ENCODE assay signal across 17 mouse cellular contexts in genomic region chr12:41185060-41185459, GRCm38 (mm10).
"Had no signal": no experiment of that assay in that cellular context is flagged by ENCODE, and none has a peak within 500 bp of the region (broad histone marks: within the 10 kb centered on the region; RNA-seq: fewer than 3 reads in every experiment).

No protein-coding gene starts in this region.

- DNase-seq: left cerebral cortex, postnatal 4 days; liver; liver, embryonic 13.5 days; liver, postnatal 0 days; lung, adult 18-20 months; lung, adult 2 months; lung, embryonic 14.5 days; lung, postnatal 10 days; lung, postnatal 14 days; lung, postnatal 36 days; lung, postnatal 4 days; midbrain, embryonic 14.5 days had no signal

- ATAC-seq: liver, embryonic 12.5 days; liver, postnatal 0 days; lung, postnatal 0 days; midbrain, embryonic 13.5 days; midbrain, embryonic 15.5 days; midbrain, embryonic 16.5 days had no signal
